Mouse (Mus musculus): ENCODE data around the gene Acad12. TPM values are rescaled to one million over a fixed set of nuclear protein-coding genes. Genes with fewer than 3 reads are reported as not detected.
A peak's percentile ranks its signal among the peaks of the same experiment; 100 is the strongest.

Acad12 gene
- polyA plus RNA-seq, 1 experiment, result 1.5 TPM

GRCm38 (mm10) chr5:121601547-121602299 lies 17.0 kb downstream of the Acad12 start:
- TF ChIP-seq CTCF (IDR thresholded peaks at IDR 0.05; ENCODE audit: borderline replicate concordance, extremely low read depth, insufficient read depth, insufficient read length) (peak; percentile 99), POLR2A (IDR thresholded peaks at IDR 0.05; ENCODE audit: borderline replicate concordance, extremely low read depth, insufficient read depth, insufficient read length, poor library complexity, severe bottlenecking) (no peak)
- DNase-seq (ENCODE audit: low read depth), result peak; percentile 90

GRCm38 (mm10) chr5:121598871-121599610 lies 19.7 kb downstream of the Acad12 start:
- TF ChIP-seq POLR2A (IDR thresholded peaks at IDR 0.05; ENCODE audit: borderline replicate concordance, extremely low read depth, insufficient read depth, insufficient read length, poor library complexity, severe bottlenecking) (no peak), CTCF (IDR thresholded peaks at IDR 0.05; ENCODE audit: borderline replicate concordance, extremely low read depth, insufficient read depth, insufficient read length) (no peak)
- DNase-seq (ENCODE audit: low read depth), result no peak

GRCm38 (mm10) chr5:121597991-121598537 lies 20.7 kb downstream of the Acad12 start:
- no peak for DNase-seq (ENCODE audit: low read depth)
- TF ChIP-seq CTCF (IDR thresholded peaks at IDR 0.05; ENCODE audit: borderline replicate concordance, extremely low read depth, insufficient read depth, insufficient read length), result no peak
- no peak for TF ChIP-seq POLR2A (IDR thresholded peaks at IDR 0.05; ENCODE audit: borderline replicate concordance, extremely low read depth, insufficient read depth, insufficient read length, poor library complexity, severe bottlenecking)

GRCm38 (mm10) chr5:121597332-121597731 lies 21.4 kb downstream of the Acad12 start:
- TF ChIP-seq POLR2A (IDR thresholded peaks at IDR 0.05; ENCODE audit: borderline replicate concordance, extremely low read depth, insufficient read depth, insufficient read length, poor library complexity, severe bottlenecking) (no peak), CTCF (IDR thresholded peaks at IDR 0.05; ENCODE audit: borderline replicate concordance, extremely low read depth, insufficient read depth, insufficient read length) (no peak)
- no peak for DNase-seq (ENCODE audit: low read depth)

GRCm38 (mm10) chr5:121596226-121596625 lies 22.5 kb downstream of the Acad12 start:
- DNase-seq (ENCODE audit: low read depth), result no peak

GRCm38 (mm10) chr5:121595758-121596157 lies 23.0 kb downstream of the Acad12 start:
- DNase-seq (ENCODE audit: low read depth), result no peak
- TF ChIP-seq CTCF (IDR thresholded peaks at IDR 0.05; ENCODE audit: borderline replicate concordance, extremely low read depth, insufficient read depth, insufficient read length), result no peak
- TF ChIP-seq POLR2A (IDR thresholded peaks at IDR 0.05; ENCODE audit: borderline replicate concordance, extremely low read depth, insufficient read depth, insufficient read length, poor library complexity, severe bottlenecking), result no peak

More at GRCm38 (mm10) chr5:121596226-121596625, 22.5 kb downstream of the Acad12 start:
- TF ChIP-seq POLR2A (IDR thresholded peaks at IDR 0.05; ENCODE audit: borderline replicate concordance, extremely low read depth, insufficient read depth, insufficient read length, poor library complexity, severe bottlenecking), result no peak
- no peak for TF ChIP-seq CTCF (IDR thresholded peaks at IDR 0.05; ENCODE audit: borderline replicate concordance, extremely low read depth, insufficient read depth, insufficient read length)

GRCm38 (mm10) chr5:121594714-121595313 lies 23.9 kb downstream of the Acad12 start:
- TF ChIP-seq CTCF (IDR thresholded peaks at IDR 0.05; ENCODE audit: borderline replicate concordance, extremely low read depth, insufficient read depth, insufficient read length) (no peak), POLR2A (IDR thresholded peaks at IDR 0.05; ENCODE audit: borderline replicate concordance, extremely low read depth, insufficient read depth, insufficient read length, poor library complexity, severe bottlenecking) (no peak)
- no peak for DNase-seq (ENCODE audit: low read depth)

- DNase-seq (ENCODE audit: low read depth), result peak; percentile 90
- TF ChIP-seq CTCF (IDR thresholded peaks at IDR 0.05; ENCODE audit: borderline replicate concordance, extremely low read depth, insufficient read depth, insufficient read length) (no peak), POLR2A (IDR thresholded peaks at IDR 0.05; ENCODE audit: borderline replicate concordance, extremely low read depth, insufficient read depth, insufficient read length, poor library complexity, severe bottlenecking) (peak; percentile 27; the same call in 1 of the 2 replicates)
These were observed 25.0 kb downstream of the Acad12 start, which contains the start of gene Aldh2 for GRCm38 (mm10) chr5:121593451-121594401. TSS of gene Aldh2 (minus strand) at chr5:121593824.

GRCm38 (mm10) chr5:121592816-121593407 lies 25.8 kb downstream of the Acad12 start:
- TF ChIP-seq POLR2A (IDR thresholded peaks at IDR 0.05; ENCODE audit: borderline replicate concordance, extremely low read depth, insufficient read depth, insufficient read length, poor library complexity, severe bottlenecking) (no peak), CTCF (IDR thresholded peaks at IDR 0.05; ENCODE audit: borderline replicate concordance, extremely low read depth, insufficient read depth, insufficient read length) (no peak)
- DNase-seq (ENCODE audit: low read depth), result no peak
